Mouse (Mus musculus) heart, embryonic 12.5 days (tissue): ENCODE data around the gene Cfap299. TPM values are rescaled to one million over a fixed set of nuclear protein-coding genes. Genes with fewer than 3 reads are reported as not detected.

Experiments used
- ATAC-seq: fragments of 200-750 bp; cut with Nextera tagmentation; 2 replicates; pipeline ENCODE4 v1.8.0; 2017; ENCODE audit warnings: moderate TSS enrichment, moderate library complexity; ENCODE audit not compliant: insufficient number of reproducible peaks, low FRiP score
- H3K27ac ChIP-seq: fragments of 300-500 bp; sonication (generic); 2 replicates; pipeline ENCODE4 v1.5.1; 2016; ENCODE audit warnings: mild to moderate bottlenecking, moderate library complexity; ENCODE audit not compliant: poor library complexity, severe bottlenecking
- H3K27me3 ChIP-seq: fragments of 300-500 bp; sonication (generic); replicated peaks from 2 replicates; pipeline ENCODE4 v1.6.1; 2016; ENCODE audit warnings: mild to moderate bottlenecking, moderate library complexity
- H3K36me3 ChIP-seq: fragments of 300-500 bp; sonication (generic); 2 replicates; pipeline ENCODE4 v1.6.1; 2016; ENCODE audit warnings: mild to moderate bottlenecking, moderate library complexity
- H3K4me1 ChIP-seq: fragments of 300-500 bp; sonication (generic); replicated peaks from 2 replicates; pipeline ENCODE4 v1.6.1; 2016; ENCODE audit warnings: mild to moderate bottlenecking
- H3K4me2 ChIP-seq: fragments of 300-500 bp; sonication (generic); 2 replicates; pipeline ENCODE4 v1.6.1; 2016; ENCODE audit warnings: mild to moderate bottlenecking, moderate library complexity
- H3K4me3 ChIP-seq: fragments of 300-500 bp; sonication (generic); 2 replicates; pipeline ENCODE4 v1.5.1; 2016; ENCODE audit warnings: mild to moderate bottlenecking
- H3K9ac ChIP-seq: fragments of 300-500 bp; sonication (generic); 2 replicates; pipeline ENCODE4 v1.6.1; 2016; ENCODE audit warnings: mild to moderate bottlenecking, moderate library complexity
- H3K9me3 ChIP-seq: fragments of 300-500 bp; sonication (generic); replicated peaks from 2 replicates; pipeline ENCODE4 v1.6.1; 2016; ENCODE audit warnings: mild to moderate bottlenecking, moderate library complexity
- WGBS: fragments of 180-500 bp; shearing (Covaris S2); methylation state at CpG from one replicate; pipeline ENCODE4 v1.1.7; 2016; 5-methylcytosine and 5-hydroxymethylcytosine counted together
- polyA plus RNA-seq: library from polyadenylated mRNA; unstranded; fragments of >200 nt; fragmentation: Nextera tagmentation; extraction: Ambion mirVana; gene quantifications from 2 replicates; pipeline ENCODE4 v1.2.1, GENCODE M21; 2016

Gene Cfap299
- polyA plus RNA-seq, 1 experiment from 2014 or later, result not detected

DNA sequence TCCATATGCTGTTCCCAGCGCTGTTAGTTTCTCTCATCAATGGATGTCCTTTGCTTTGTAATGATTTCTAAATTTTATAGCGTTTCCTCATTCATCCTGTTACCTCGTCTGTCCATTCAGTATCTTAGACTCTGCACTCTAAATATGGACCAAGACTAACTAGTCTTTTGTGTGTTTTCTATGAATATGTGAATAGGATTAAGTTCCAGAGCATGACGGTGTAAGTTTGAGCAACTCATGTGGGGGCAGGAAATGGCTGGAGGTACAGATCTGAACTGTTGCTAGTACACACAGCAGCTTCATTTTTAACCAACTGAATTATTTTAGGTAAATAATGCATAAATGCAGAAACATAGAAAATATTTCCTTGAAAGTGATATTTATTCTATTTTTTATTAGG, 51.3 kb downstream of the Cfap299 start:
- Histone ChIP-seq H3K36me3 (no peaks in the 10 kb centered on the region), H3K9ac (no peak overlapping the region), H3K4me2 (no peak overlapping the region), H3K27ac (no peak overlapping the region), H3K4me1 (no peaks in the 10 kb centered on the region), H3K9me3 (no peaks in the 10 kb centered on the region), H3K27me3 (no peaks in the 10 kb centered on the region), H3K4me3 (no peak overlapping the region)
- ATAC-seq, result no peak
- WGBS, result 81% methylated on average over 4 of the region's 4 CpGs

GRCm38 (mm10) chr5:98387054-98387453, 58.0 kb downstream of the Cfap299 start:
- Histone ChIP-seq H3K4me3 (no peak overlapping the region), H3K4me2 (no peak overlapping the region), H3K9me3 (no peaks in the 10 kb centered on the region), H3K9ac (no peak overlapping the region), H3K27me3 (no peaks in the 10 kb centered on the region), H3K4me1 (no peaks in the 10 kb centered on the region), H3K27ac (no peak overlapping the region), H3K36me3 (no peaks in the 10 kb centered on the region)
- no peak for ATAC-seq
- 55% methylated on average over 3 of the region's 3 CpGs for WGBS

GRCm38 (mm10) chr5:98402165-98402564, 73.1 kb downstream of the Cfap299 start:
- no peaks in the 10 kb centered on the region for H3K27me3 ChIP-seq
- no peaks in the 10 kb centered on the region for H3K9me3 ChIP-seq
- no peak overlapping the region for H3K27ac ChIP-seq
- H3K4me1 ChIP-seq, result no peaks in the 10 kb centered on the region
- WGBS, result 73% methylated on average over 1 of the region's 1 CpGs
- H3K36me3 ChIP-seq, result no peaks in the 10 kb centered on the region
- no peak for ATAC-seq
- no peak overlapping the region for H3K9ac ChIP-seq
- no peak overlapping the region for H3K4me3 ChIP-seq
- no peak overlapping the region for H3K4me2 ChIP-seq

DNA sequence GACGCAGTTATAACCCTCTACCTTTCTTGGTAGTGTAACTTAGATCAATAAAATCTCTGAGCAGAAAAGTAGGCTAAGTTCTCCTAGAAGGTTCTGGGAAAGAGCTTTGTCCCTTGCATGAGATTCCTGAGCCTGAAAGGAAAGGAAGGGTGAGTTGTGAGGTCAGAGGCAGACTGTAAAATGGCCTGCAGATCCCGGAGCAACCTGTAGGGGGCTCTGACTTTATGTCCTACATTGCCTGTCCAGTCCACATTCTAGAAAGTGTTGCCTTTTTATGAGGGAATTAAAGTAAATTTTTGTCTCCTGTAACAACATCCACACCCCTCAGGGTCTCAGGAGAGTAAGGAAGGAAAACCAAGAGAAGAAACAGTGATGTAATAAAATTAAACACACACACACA, 81.0 kb downstream of the Cfap299 start:
- Histone ChIP-seq H3K27me3 (no peaks in the 10 kb centered on the region), H3K36me3 (no peaks in the 10 kb centered on the region), H3K27ac (no peak overlapping the region), H3K9ac (no peak overlapping the region), H3K4me1 (no peaks in the 10 kb centered on the region), H3K9me3 (no peaks in the 10 kb centered on the region; the same call in 1 of the 2 replicates), H3K4me2 (no peak overlapping the region), H3K4me3 (no peak overlapping the region)
- 56% methylated on average over 2 of the region's 2 CpGs for WGBS
- no peak for ATAC-seq

DNA sequence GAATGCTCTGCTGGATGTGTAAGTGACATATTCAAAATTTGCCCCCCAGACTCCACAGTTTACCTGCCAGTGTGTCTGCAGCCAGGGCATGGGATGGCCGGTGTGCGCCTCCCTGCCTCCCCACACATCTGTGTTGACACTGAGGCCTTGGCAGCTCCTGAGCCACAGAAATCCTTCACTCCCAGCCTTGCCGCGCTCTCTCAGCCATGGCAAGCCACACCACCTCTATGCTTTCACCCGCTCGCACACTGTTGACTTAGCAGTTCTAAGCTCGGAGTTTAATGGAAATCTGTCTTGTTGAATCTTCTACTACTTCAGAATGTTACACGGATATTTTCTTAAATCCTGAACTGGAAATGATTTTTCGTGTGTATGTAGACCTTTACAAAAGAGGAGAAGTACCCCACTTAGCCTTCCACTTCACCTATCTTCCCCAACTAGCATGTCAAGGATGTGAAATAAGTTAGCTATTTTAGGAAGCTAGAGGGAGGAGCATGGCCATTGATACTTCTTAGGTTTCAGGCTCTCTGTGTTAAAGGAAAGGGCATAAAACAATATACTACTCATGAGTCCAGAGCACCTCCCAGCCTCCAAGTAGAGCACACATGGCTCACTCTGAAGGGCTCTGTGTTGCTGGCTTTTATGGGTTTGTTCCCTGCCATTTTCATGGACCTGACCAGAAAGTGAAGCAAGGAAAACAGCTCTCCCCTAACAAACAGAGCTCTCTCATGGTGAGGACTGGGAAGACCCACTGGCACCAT, 87.5 kb downstream of the Cfap299 start:
- Histone ChIP-seq H3K36me3 (no peaks in the 10 kb centered on the region), H3K9ac (no peak overlapping the region), H3K27ac (no peak overlapping the region), H3K9me3 (no peaks in the 10 kb centered on the region; the same call in 1 of the 2 replicates), H3K4me3 (no peak overlapping the region), H3K27me3 (no peaks in the 10 kb centered on the region), H3K4me1 (peaks cover 10% of the 10 kb centered on the region; the same call in 1 of the 2 replicates), H3K4me2 (no peak overlapping the region)
- no peak for ATAC-seq
- 72% methylated on average over 9 of the region's 9 CpGs for WGBS

DNA sequence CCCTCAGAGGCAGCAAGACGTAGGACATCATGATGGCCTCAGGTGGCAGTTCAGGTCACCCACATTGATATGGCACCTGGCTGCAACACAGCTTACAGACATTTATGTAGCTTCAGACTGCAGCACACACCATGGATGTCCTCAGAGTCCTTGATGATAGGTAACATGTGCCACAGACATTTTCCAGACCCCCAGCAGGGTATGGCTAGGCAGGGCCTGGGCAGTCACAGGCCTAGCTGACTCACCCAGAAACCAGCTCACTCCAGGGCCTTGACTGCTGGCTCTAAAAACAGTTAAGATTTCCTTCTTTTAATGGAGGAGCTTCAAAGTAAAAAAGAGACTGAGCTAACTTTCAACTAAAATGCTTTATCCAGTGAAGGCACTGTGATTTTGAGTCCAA, 95.9 kb downstream of the Cfap299 start:
- 79% methylated on average over 1 of the region's 1 CpGs for WGBS
- no peaks in the 10 kb centered on the region for H3K36me3 ChIP-seq
- no peak overlapping the region for H3K27ac ChIP-seq
- no peak for ATAC-seq
- no peak overlapping the region for H3K9ac ChIP-seq
- no peaks in the 10 kb centered on the region for H3K27me3 ChIP-seq
- no peak overlapping the region for H3K4me2 ChIP-seq
- H3K9me3 ChIP-seq, result 0 out of 2 replicates have a peak, but pooled peaks cover 4% of the 10 kb centered on the region
- no peak overlapping the region for H3K4me3 ChIP-seq
- H3K4me1 ChIP-seq, result peaks cover 6% of the 10 kb centered on the region; the same call in 1 of the 2 replicates

GRCm38 (mm10) chr5:98426112-98426511, 97.0 kb downstream of the Cfap299 start:
- H3K9ac ChIP-seq, result no peak overlapping the region
- peaks cover 6% of the 10 kb centered on the region; the same call in 1 of the 2 replicates for H3K4me1 ChIP-seq
- H3K36me3 ChIP-seq, result no peaks in the 10 kb centered on the region
- no peak overlapping the region for H3K4me3 ChIP-seq
- 82% methylated on average over 5 of the region's 5 CpGs for WGBS
- no peak for ATAC-seq
- no peaks in the 10 kb centered on the region for H3K27me3 ChIP-seq
- H3K9me3 ChIP-seq, result 0 out of 2 replicates have a peak, but pooled peaks cover 4% of the 10 kb centered on the region
- no peak overlapping the region for H3K4me2 ChIP-seq
- H3K27ac ChIP-seq, result no peak overlapping the region

GRCm38 (mm10) chr5:98430060-98430459, 101.0 kb downstream of the Cfap299 start:
- H3K4me3 ChIP-seq, result no peak overlapping the region
- no peak for ATAC-seq
- WGBS, result 63% methylated on average over 7 of the region's 7 CpGs
- H3K9me3 ChIP-seq, result 0 out of 2 replicates have a peak, but pooled peaks cover 4% of the 10 kb centered on the region
- peaks cover under 1% of the 10 kb centered on the region; the same call in 1 of the 2 replicates for H3K4me1 ChIP-seq
- H3K27me3 ChIP-seq, result no peaks in the 10 kb centered on the region
- no peaks in the 10 kb centered on the region for H3K36me3 ChIP-seq
- H3K9ac ChIP-seq, result no peak overlapping the region
- no peak overlapping the region for H3K4me2 ChIP-seq
- H3K27ac ChIP-seq, result no peak overlapping the region

DNA sequence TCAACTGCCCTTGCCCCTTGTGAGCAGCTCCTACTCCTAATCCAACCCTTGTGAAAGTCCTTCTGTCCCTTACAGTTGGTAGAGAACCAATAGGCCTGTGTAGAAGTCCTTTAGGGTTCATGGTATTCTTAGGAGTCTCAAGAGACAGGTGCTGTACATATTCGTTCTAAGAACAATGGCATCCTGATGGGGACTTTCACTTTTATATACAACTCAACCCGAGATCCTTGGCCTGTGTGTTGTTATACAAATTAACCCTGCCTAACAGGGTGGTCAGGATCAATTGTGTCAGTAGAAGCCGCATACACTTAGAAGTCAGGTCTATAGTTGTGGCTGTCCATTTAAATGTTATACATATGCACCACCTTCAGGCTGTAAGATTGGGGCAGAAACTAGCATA, 109.6 kb downstream of the Cfap299 start:
- Histone ChIP-seq H3K9ac (no peak overlapping the region), H3K4me1 (no peaks in the 10 kb centered on the region), H3K4me2 (no peak overlapping the region), H3K36me3 (no peaks in the 10 kb centered on the region), H3K9me3 (no peaks in the 10 kb centered on the region), H3K27me3 (no peaks in the 10 kb centered on the region), H3K27ac (no peak overlapping the region), H3K4me3 (no peak overlapping the region)
- 57% methylated on average over 3 of the region's 3 CpGs for WGBS
- ATAC-seq, result no peak

DNA sequence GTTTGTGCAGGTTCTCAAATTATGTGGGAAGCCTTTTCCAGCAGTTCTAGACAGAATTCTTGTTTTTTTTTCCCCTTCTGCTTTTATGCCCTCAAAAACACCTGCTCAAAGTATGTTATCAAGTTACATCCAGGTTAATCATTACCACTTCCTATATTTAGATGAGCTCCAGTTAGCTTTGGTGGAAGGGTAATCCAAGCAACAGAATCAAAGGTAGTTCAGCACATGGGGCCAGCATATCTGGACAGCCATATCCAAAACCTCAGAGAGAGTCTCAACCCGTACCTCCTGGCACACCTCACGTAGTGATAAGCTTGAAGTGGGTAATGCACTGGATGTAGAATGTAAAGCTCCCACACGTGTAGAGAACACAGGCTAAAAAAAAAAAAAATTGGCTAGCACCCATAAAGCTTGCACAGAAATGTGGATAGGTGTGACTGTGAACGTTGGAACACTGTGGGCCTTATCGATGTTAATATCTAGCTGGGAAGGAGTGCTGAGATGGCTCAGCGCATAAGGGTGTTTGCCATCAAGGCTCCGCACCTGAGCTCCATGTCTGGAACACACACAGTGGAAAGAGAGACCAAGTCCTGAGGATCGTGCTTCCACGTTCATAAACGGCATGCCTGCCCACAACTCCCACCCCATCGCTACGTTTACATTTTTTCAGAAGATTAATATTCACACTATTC, 117.8 kb downstream of the Cfap299 start:
- H3K4me2 ChIP-seq, result no peak overlapping the region
- no peaks in the 10 kb centered on the region for H3K36me3 ChIP-seq
- no peak overlapping the region for H3K9ac ChIP-seq
- WGBS, result 84% methylated on average over 12 of the region's 12 CpGs
- no peak overlapping the region for H3K27ac ChIP-seq
- no peak overlapping the region for H3K4me3 ChIP-seq
- H3K4me1 ChIP-seq, result no peaks in the 10 kb centered on the region
- H3K27me3 ChIP-seq, result no peaks in the 10 kb centered on the region
- no peak for ATAC-seq
- H3K9me3 ChIP-seq, result no peaks in the 10 kb centered on the region

DNA sequence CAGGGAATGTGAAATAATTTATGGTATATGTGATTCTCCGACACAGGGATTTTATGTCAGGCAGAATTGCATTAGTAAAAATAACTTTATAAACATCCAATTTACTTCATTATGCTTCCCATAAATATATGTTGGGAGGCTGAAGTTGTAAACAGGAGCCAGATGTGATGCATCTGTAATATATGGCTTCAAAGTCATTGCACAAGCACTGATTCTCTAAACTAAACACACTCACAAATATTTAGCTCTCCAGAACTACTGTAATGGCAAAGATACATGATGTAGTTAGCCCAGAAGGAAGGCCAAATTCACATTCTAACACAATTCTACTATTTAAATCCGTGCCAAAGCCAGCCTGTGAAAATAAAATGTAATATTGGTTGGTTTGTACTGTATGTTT, 120.8 kb downstream of the Cfap299 start:
- ATAC-seq, result no peak
- H3K9ac ChIP-seq, result no peak overlapping the region
- H3K4me2 ChIP-seq, result no peak overlapping the region
- no peaks in the 10 kb centered on the region for H3K27me3 ChIP-seq
- H3K4me1 ChIP-seq, result no peaks in the 10 kb centered on the region
- H3K4me3 ChIP-seq, result no peak overlapping the region
- no peaks in the 10 kb centered on the region for H3K36me3 ChIP-seq
- WGBS, result 72% methylated on average over 2 of the region's 2 CpGs
- no peaks in the 10 kb centered on the region for H3K9me3 ChIP-seq
- H3K27ac ChIP-seq, result no peak overlapping the region
